Mouse (Mus musculus) small intestine, adult 2 months (tissue): ENCODE results near the gene Lrr1. TPM values are rescaled to one million over a fixed set of nuclear protein-coding genes. Genes with fewer than 3 reads are reported as not detected.
"Not testable (repeated sequence)": the region's sequence is repeated elsewhere in the genome, so short reads cannot be mapped to it uniquely, and the experiment has no call there.

Source experiments
- H3K27ac ChIP-seq: fragments of 200-500 bp; 2 replicates; pipeline ENCODE4 v1.5.1; 2012; ENCODE audit warnings: low read depth, low read length, control low read depth, inconsistent platforms; ENCODE audit not compliant: insufficient read depth
- H3K27me3 ChIP-seq: fragments of 200-500 bp; 2 replicates; pipeline ENCODE4 v1.6.1; 2012; ENCODE audit warnings: mild to moderate bottlenecking, moderate library complexity, low read length, inconsistent platforms; ENCODE audit not compliant: control insufficient read depth, insufficient read depth
- H3K36me3 ChIP-seq: fragments of 200-500 bp; 2 replicates; pipeline ENCODE4 v1.6.1; 2012; ENCODE audit warnings: mild to moderate bottlenecking, low read length, control low read depth, inconsistent platforms; ENCODE audit not compliant: control insufficient read depth, insufficient read depth
- H3K4me1 ChIP-seq: fragments of 200-500 bp; 2 replicates; pipeline ENCODE4 v1.6.1; 2012; ENCODE audit warnings: low read length, inconsistent platforms, mixed read lengths; ENCODE audit not compliant: control insufficient read depth, insufficient read depth, insufficient read length
- H3K4me3 ChIP-seq: fragments of 200-500 bp; 2 replicates; pipeline ENCODE4 v1.5.1; 2012; ENCODE audit warnings: low read depth, mild to moderate bottlenecking, control low read depth, inconsistent platforms, low read length, moderate library complexity
- CTCF ChIP-seq: fragments of 200-500 bp; IDR thresholded peaks from 2 replicates; pipeline ENCODE4 v1.5.1; 2012; ENCODE audit warnings: low read depth, mild to moderate bottlenecking, control low read depth, inconsistent platforms, low read length, moderate library complexity, mixed read lengths; ENCODE audit not compliant: insufficient replicate concordance, insufficient read length; ENCODE audit errors: extremely low read depth
- POLR2A ChIP-seq: fragments of 200-500 bp; IDR thresholded peaks from 2 replicates; pipeline ENCODE4 v1.6.1; 2012; ENCODE audit warnings: low read depth, mild to moderate bottlenecking, control low read depth, inconsistent platforms, low read length, moderate library complexity
- WGBS: fragments of 180-500 bp; shearing (Covaris S2); methylation state at CpG from one replicate; pipeline ENCODE4 v1.1.7; 2018; 5-methylcytosine and 5-hydroxymethylcytosine counted together
- polyA plus RNA-seq: library from polyadenylated mRNA; depleted of rRNA; stranded (reverse); fragments of >200 nt; gene quantifications from 2 replicates; pipeline ENCODE4 v1.2.3, GENCODE M21; 2012

Gene Lrr1
- polyA plus RNA-seq, 1 experiment = 0.90 TPM

DNA sequence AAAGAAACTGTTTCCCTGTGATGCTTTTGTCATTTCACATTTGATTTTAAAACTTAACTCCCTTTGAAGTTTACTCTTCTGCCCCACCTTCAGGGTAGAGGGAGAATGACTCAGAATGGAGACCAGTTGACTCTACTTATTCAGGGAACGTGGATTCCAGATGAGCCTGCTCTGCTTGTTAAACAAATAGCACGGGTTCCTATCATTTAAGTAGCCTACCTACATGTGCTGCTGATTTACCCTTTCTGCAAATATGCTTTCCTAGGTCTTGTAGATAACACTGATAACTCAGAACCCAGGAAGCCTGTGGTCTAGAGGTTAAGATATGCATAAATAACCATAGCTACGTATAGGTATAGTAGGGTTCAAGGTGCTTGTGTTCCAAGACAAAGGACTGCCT is 3.7 kb upstream of the Lrr1 start:
- Histone ChIP-seq H3K36me3 (no peaks in the 10 kb centered on the region), H3K4me1 (peaks cover 3% of the 10 kb centered on the region; the same call in 1 of the 2 replicates), H3K27me3 (no peaks in the 10 kb centered on the region), H3K4me3 (no peak overlapping the region), H3K27ac (no peak overlapping the region)
- WGBS = 37% methylated on average over 3 of the region's 3 CpGs
- TF ChIP-seq CTCF (no peak), POLR2A (no peak)

DNA sequence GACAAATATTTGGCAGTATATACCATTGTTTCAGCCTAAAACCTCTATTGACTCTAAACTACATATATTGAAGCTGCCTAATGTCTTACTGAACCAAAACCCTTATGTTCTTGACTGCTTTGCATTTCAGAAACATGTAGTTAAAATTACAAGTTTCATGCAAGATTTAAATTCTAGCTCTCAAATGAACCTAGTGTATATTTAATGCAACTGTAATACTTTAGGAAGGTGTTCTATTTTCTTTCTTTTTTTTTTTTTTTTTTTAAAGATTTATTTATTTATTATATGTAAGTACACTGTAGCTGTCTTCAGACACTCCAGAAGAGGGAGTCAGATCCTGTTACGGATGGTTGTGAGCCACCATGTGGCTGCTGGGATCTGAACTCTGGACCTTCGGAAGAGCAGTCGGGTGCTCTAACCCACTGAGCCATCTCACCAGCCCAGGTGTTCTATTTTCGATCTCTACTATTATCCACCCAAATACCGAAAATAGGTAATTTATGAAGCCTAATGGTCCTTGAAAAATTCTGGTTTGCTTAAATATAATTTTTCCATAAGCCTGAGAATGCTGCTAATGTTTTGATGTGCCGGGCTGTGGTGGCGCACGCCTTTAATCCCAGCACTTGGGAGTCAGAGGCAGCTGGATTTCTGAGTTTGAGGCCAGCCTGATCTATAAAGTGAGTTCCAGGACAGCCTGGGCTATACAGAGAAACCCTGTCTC is 1.6 kb upstream of the Lrr1 start:
- H3K4me1 ChIP-seq, H3K27me3 ChIP-seq, H3K36me3 ChIP-seq, H3K27ac ChIP-seq, H3K4me3 ChIP-seq: not testable (repeated sequence)
- 82% methylated on average over 8 of the region's 8 CpGs for WGBS

DNA sequence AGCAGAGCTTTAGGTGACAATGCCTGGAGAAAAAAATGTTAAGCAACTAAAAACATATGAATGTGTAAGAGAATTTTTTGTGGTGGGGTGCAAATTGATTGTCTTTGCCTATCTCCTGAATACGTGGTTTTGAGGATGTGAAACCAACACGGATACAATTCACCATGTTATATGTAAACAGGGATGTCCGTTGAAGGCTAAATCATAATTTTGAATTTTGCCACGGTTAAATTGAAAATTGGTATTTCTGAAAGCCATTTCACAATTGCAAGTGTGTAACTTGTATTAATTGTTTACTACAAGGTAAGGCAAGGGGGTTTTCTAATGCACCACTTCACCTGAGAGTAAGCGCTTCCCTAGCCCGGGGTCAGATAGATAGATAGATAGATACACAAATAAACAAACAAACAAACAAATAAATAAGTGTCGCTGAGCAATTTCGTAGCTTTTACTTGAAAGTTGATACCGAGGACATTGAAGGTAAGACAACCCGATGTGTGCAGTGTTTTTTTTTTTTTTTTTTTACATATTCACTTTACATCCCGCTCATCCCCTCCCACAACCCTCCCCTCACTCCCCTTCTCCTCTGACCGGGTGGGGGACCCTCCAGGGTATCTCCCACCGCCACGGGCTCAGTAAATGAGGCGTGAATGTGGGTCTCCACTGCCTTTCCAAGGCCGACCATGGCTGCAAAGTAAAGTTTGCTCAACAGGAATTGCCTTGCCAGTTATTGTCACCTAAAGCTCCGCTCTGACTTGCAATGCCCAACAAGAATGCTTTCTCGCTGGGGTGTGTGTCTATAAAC is 756 bp upstream of the Lrr1 start:
- WGBS = 9% methylated on average over 18 of the region's 18 CpGs
- TF ChIP-seq POLR2A = no peak
- no peak for TF ChIP-seq CTCF
- Histone ChIP-seq H3K4me1 (peaks cover 3% of the 10 kb centered on the region; the same call in 1 of the 2 replicates), H3K36me3 (no peaks in the 10 kb centered on the region), H3K4me3 (peak overlapping the region; percentile 88), H3K27me3 (no peaks in the 10 kb centered on the region), H3K27ac (no peak overlapping the region)

DNA sequence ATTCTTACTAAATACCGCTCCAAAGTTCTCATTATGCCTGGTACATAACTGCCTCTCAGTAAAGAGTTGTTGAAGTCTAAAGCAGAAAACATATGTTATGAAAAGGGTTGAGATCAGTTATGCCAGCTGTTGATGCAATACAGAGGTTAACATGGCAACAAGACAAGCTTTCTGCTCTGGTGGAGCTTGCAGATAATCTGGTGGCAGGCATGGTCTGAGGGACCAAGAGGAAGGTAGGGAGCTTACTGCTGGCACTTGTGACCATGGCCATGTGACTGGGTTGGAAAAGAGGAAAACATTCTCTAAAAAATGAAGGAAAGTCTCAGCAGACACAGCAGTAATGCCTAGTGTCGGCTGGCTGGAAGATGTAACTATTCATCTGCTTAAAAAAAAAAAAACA is 2.7 kb downstream of the Lrr1 start:
- H3K4me3 ChIP-seq = no peak overlapping the region
- TF ChIP-seq CTCF (no peak), POLR2A (no peak)
- H3K4me1 ChIP-seq = peaks cover 3% of the 10 kb centered on the region; the same call in 1 of the 2 replicates
- no peaks in the 10 kb centered on the region for H3K27me3 ChIP-seq
- 91% methylated on average over 2 of the region's 2 CpGs for WGBS
- H3K36me3 ChIP-seq = no peaks in the 10 kb centered on the region
- H3K27ac ChIP-seq = no peak overlapping the region

DNA sequence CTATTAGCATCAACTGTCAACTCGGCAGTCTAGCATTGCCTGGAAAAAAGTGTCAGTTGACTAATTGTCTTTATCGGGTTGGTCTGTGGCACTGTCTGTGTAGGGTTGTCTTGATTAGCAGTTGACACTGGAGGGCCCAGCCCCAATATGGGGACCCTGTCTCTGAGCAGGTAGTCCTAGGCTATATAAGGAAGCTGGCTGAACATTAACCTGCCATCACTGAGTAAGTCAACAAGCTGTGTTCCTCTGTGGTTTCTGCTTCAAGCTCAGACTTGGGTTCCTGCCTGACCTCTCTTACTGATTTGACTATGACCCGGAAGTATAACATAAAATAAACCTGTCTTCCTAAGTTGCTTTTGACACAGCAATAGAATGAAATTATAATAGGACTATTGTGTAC is 7.4 kb downstream of the Lrr1 start:
- Histone ChIP-seq H3K36me3 (0 out of 2 replicates have a peak, but pooled peaks cover under 1% of the 10 kb centered on the region), H3K27me3 (no peaks in the 10 kb centered on the region), H3K4me3 (no peak overlapping the region), H3K27ac (no peak overlapping the region), H3K4me1 (no peaks in the 10 kb centered on the region)
- TF ChIP-seq POLR2A (no peak), CTCF (no peak)
- 32% methylated on average over 3 of the region's 3 CpGs for WGBS

DNA sequence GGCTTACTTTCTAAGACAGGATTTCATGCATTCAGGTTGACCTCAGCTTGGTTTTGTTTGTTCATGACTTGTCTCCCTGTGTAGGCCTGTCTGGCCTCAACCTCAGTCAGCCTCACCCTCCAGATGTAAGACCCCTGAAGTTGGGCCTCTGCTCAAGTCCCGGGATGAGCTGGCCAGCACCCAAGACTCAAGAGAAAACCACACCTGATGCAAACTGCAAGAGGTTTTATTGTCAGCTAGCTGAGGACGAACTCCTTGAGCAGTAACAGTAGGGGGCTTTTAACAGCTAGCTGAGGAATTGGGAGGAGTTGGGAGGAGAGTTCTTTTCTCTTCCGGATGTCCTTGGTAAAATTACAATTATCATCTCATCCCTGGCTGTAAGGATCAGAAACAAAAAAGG is 8.9 kb downstream of the Lrr1 start:
- Histone ChIP-seq H3K4me3 (no peak overlapping the region), H3K27ac (no peak overlapping the region), H3K27me3 (no peaks in the 10 kb centered on the region), H3K4me1 (no peaks in the 10 kb centered on the region), H3K36me3 (peaks cover 8% of the 10 kb centered on the region)
- TF ChIP-seq POLR2A (no peak), CTCF (no peak)
- 93% methylated on average over 3 of the region's 3 CpGs for WGBS

DNA sequence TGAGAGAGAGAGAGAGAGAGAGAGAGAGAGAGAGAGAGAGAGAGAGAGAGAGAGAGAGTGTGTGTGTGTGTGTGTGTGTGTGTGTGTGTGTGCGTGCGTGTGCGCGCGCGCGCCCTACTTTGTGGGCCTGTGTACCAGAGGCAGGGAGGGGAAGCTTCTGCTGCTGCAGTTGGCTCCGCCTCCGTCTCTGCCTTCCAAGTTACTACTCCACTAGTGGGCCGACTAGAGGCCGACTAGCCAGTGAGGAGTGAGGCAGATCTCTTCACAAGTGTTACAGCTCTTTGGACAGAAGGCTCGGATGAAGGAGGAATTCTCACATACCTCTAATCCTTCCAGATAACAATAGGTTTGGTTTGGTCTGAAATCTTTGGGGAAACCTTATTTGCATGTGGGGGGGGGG is 10.8 kb downstream of the Lrr1 start:
- no peaks in the 10 kb centered on the region for H3K4me1 ChIP-seq
- WGBS = 82% methylated on average over 12 of the region's 12 CpGs
- TF ChIP-seq POLR2A (no peak), CTCF (no peak)
- peaks cover 8% of the 10 kb centered on the region for H3K36me3 ChIP-seq
- no peak overlapping the region for H3K27ac ChIP-seq
- no peak overlapping the region for H3K4me3 ChIP-seq
- no peaks in the 10 kb centered on the region for H3K27me3 ChIP-seq
